Comparison of ENCODE assay signal across 8 mouse cellular contexts in genomic region chr14:20733041-20733951, GRCm38 (mm10). TPM values are rescaled to one million over a fixed set of nuclear protein-coding genes. Genes with fewer than 3 reads are reported as not detected.
DNase-seq lines count a peak whose midpoint lies in the region; ATAC-seq and TF ChIP-seq lines count a peak whose summit lies in the region.

No protein-coding gene starts in this region.

- H3K9ac ChIP-seq in kidney, embryonic 16.5 days (replicated peaks; ENCODE audit: low read length): peak overlapping the region; percentile 96
- peak overlapping the region; percentile 98 for H3K9ac ChIP-seq in heart, embryonic 13.5 days
- H3K9ac ChIP-seq in liver, embryonic 15.5 days: peak overlapping the region; percentile 96
- peak overlapping the region; percentile 96 for H3K9ac ChIP-seq in stomach, postnatal 0 days (ENCODE audit: low read length)

- no peak; the same call in 1 of the 2 replicates for ATAC-seq in kidney, embryonic 16.5 days (ENCODE audit: low FRiP score, low TSS enrichment)
- ATAC-seq in heart, embryonic 13.5 days (ENCODE audit: extremely low read depth, insufficient number of reproducible peaks, low FRiP score, low TSS enrichment): no peak
- peak; percentile 13; the same call in 1 of the 2 replicates for ATAC-seq in liver, embryonic 15.5 days (ENCODE audit: insufficient read depth)
- no peak for ATAC-seq in stomach, postnatal 0 days (ENCODE audit: low FRiP score, low TSS enrichment)

- no peak for TF ChIP-seq CTCF in bone marrow macrophage, adult 2 months (IDR thresholded peaks at IDR 0.05; ENCODE audit: low read depth, low read length)
- no peak for TF ChIP-seq CTCF in stomach, postnatal 0 days (IDR thresholded peaks at IDR 0.05; ENCODE audit: low read depth)

- no peak for TF ChIP-seq EP300 in stomach, postnatal 0 days (optimal IDR thresholded peaks at IDR 0.05)

- peak overlapping the region; percentile 88 for H3K4me2 ChIP-seq in kidney, embryonic 16.5 days (replicated peaks; ENCODE audit: low read depth, low read length)
- H3K4me2 ChIP-seq in heart, embryonic 13.5 days: peak overlapping the region; percentile 88
- H3K4me2 ChIP-seq in liver, embryonic 15.5 days: peak overlapping the region; percentile 88
- H3K4me2 ChIP-seq in stomach, postnatal 0 days (replicated peaks; ENCODE audit: low read depth): peak overlapping the region; percentile 96

- no peaks in the 10 kb centered on the region for H3K27me3 ChIP-seq in kidney, embryonic 16.5 days (ENCODE audit: insufficient read depth, low read length)
- H3K27me3 ChIP-seq in heart, embryonic 13.5 days (replicated peaks): no peaks in the 10 kb centered on the region
- H3K27me3 ChIP-seq in liver, embryonic 15.5 days: no peaks in the 10 kb centered on the region
- H3K27me3 ChIP-seq in stomach, postnatal 0 days (ENCODE audit: control insufficient read depth, insufficient read depth, low read length): no peaks in the 10 kb centered on the region

- H3K9me3 ChIP-seq in kidney, embryonic 16.5 days (ENCODE audit: low read length): no peaks in the 10 kb centered on the region
- no peaks in the 10 kb centered on the region for H3K9me3 ChIP-seq in heart, embryonic 13.5 days
- H3K9me3 ChIP-seq in liver, embryonic 15.5 days (replicated peaks): no peaks in the 10 kb centered on the region
- H3K9me3 ChIP-seq in stomach, postnatal 0 days (ENCODE audit: control insufficient read depth, low read length): no peaks in the 10 kb centered on the region

- H3K36me3 ChIP-seq in kidney, embryonic 16.5 days (ENCODE audit: insufficient read depth, low read length): peaks cover 22% of the 10 kb centered on the region
- H3K36me3 ChIP-seq in heart, embryonic 13.5 days: peaks cover 74% of the 10 kb centered on the region
- peaks cover 52% of the 10 kb centered on the region for H3K36me3 ChIP-seq in liver, embryonic 15.5 days (replicated peaks)
- peaks cover 17% of the 10 kb centered on the region for H3K36me3 ChIP-seq in stomach, postnatal 0 days (ENCODE audit: control insufficient read depth, insufficient read depth, low read length)

- TF ChIP-seq POLR2A in bone marrow macrophage, adult 2 months (IDR thresholded peaks at IDR 0.05; ENCODE audit: borderline replicate concordance, low read depth, low read length): no peak

- DNase-seq in kidney, postnatal 10 days: no peak
- no peak for DNase-seq in stomach, postnatal 0 days (ENCODE audit: low spot score)
- no peak for DNase-seq in frontal cortex, postnatal 25 days (ENCODE audit: low spot score in 2 of 2)
- no peak for DNase-seq in T-cell, adult 2 months (ENCODE audit: low spot score)

- 47% methylated on average over 12 of the region's 12 CpGs for WGBS in kidney, embryonic 16.5 days
- 36% methylated on average over 12 of the region's 12 CpGs for WGBS in heart, embryonic 13.5 days
- 14% methylated on average over 12 of the region's 12 CpGs for WGBS in liver, embryonic 15.5 days (ENCODE audit: insufficient replicate concordance)
- 32% methylated on average over 12 of the region's 12 CpGs for WGBS in stomach, postnatal 0 days

- peak overlapping the region; percentile 91; the same call in 1 of the 2 replicates for H3K27ac ChIP-seq in kidney, embryonic 16.5 days (ENCODE audit: low read length)
- H3K27ac ChIP-seq in bone marrow macrophage, adult 2 months (ENCODE audit: insufficient read depth, low read depth, low read length): peak overlapping the region; percentile 92
- peak overlapping the region; percentile 93 for H3K27ac ChIP-seq in heart, embryonic 13.5 days (replicated peaks)
- H3K27ac ChIP-seq in liver, embryonic 15.5 days (replicated peaks): peak overlapping the region; percentile 90
- H3K27ac ChIP-seq in stomach, postnatal 0 days (replicated peaks): peak overlapping the region; percentile 94

- H3K4me1 ChIP-seq in kidney, embryonic 16.5 days (ENCODE audit: insufficient read depth, low read length): peaks cover 22% of the 10 kb centered on the region
- peaks cover 35% of the 10 kb centered on the region for H3K4me1 ChIP-seq in bone marrow macrophage, adult 2 months (ENCODE audit: control insufficient read depth, insufficient read depth, low read length)
- peaks cover 50% of the 10 kb centered on the region for H3K4me1 ChIP-seq in heart, embryonic 13.5 days
- H3K4me1 ChIP-seq in liver, embryonic 15.5 days (replicated peaks): peaks cover 73% of the 10 kb centered on the region
- peaks cover 3% of the 10 kb centered on the region; the same call in 1 of the 2 replicates for H3K4me1 ChIP-seq in stomach, postnatal 0 days (replicated peaks; ENCODE audit: control insufficient read depth, insufficient read depth)

- peak overlapping the region; percentile 69 for H3K4me3 ChIP-seq in kidney, embryonic 16.5 days (ENCODE audit: low read length)
- peak overlapping the region; percentile 86 for H3K4me3 ChIP-seq in bone marrow macrophage, adult 2 months (ENCODE audit: insufficient read depth, low read length)
- peak overlapping the region; percentile 78 for H3K4me3 ChIP-seq in heart, embryonic 13.5 days
- peak overlapping the region; percentile 93 for H3K4me3 ChIP-seq in liver, embryonic 15.5 days (replicated peaks)
- H3K4me3 ChIP-seq in stomach, postnatal 0 days (ENCODE audit: low read depth, low read length): peak overlapping the region; percentile 89

RNA-seq across cellular contexts. Expression of gene Ndst2, which starts 1.1 kb away (rescaled TPM):
- 31.6 and 33.5 TPM in 2 replicates for polyA plus RNA-seq in kidney, embryonic 16.5 days (2015; fragmentation: Nextera tagmentation; extraction: Ambion mirVana)
- polyA plus RNA-seq in bone marrow macrophage, adult 2 months (2012; ENCODE audit: insufficient read depth, insufficient read length, missing spikeins): 60.1 and 63.9 TPM in 2 replicates
- polyA plus RNA-seq in heart, embryonic 13.5 days (2015; fragmentation: Nextera tagmentation; extraction: Ambion mirVana): 13.8 and 14.9 TPM in 2 replicates
- polyA plus RNA-seq in liver, embryonic 15.5 days (2015; fragmentation: Nextera tagmentation; extraction: Ambion mirVana): 16.3 and 17.5 TPM in 2 replicates
- 9.6 and 12.0 TPM in 2 replicates for polyA plus RNA-seq in stomach, postnatal 0 days (2015; fragmentation: Nextera tagmentation; extraction: Ambion mirVana)

RNA-seq across cellular contexts. Expression of gene Zswim8, which starts 25.9 kb away (rescaled TPM):
- 28.3 and 33.6 TPM in 2 replicates for polyA plus RNA-seq in kidney, embryonic 16.5 days (2015; fragmentation: Nextera tagmentation; extraction: Ambion mirVana)
- 85.9 and 94.2 TPM in 2 replicates for polyA plus RNA-seq in bone marrow macrophage, adult 2 months (2012; ENCODE audit: insufficient read depth, insufficient read length, missing spikeins)
- 23.0 and 23.4 TPM in 2 replicates for polyA plus RNA-seq in heart, embryonic 13.5 days (2015; fragmentation: Nextera tagmentation; extraction: Ambion mirVana)
- 5.0 and 5.8 TPM in 2 replicates for polyA plus RNA-seq in liver, embryonic 15.5 days (2015; fragmentation: Nextera tagmentation; extraction: Ambion mirVana)
- 13.6 and 13.7 TPM in 2 replicates for polyA plus RNA-seq in stomach, postnatal 0 days (2015; fragmentation: Nextera tagmentation; extraction: Ambion mirVana)

RNA-seq across cellular contexts. Expression of gene Chchd1, which starts 30.5 kb away (rescaled TPM):
- 161 and 171 TPM in 2 replicates for polyA plus RNA-seq in kidney, embryonic 16.5 days (2015; fragmentation: Nextera tagmentation; extraction: Ambion mirVana)
- polyA plus RNA-seq in bone marrow macrophage, adult 2 months (2012; ENCODE audit: insufficient read depth, insufficient read length, missing spikeins): 70.7 and 91.5 TPM in 2 replicates
- polyA plus RNA-seq in heart, embryonic 13.5 days (2015; fragmentation: Nextera tagmentation; extraction: Ambion mirVana): 199 and 200 TPM in 2 replicates
- 70.8 and 89.3 TPM in 2 replicates for polyA plus RNA-seq in liver, embryonic 15.5 days (2015; fragmentation: Nextera tagmentation; extraction: Ambion mirVana)
- polyA plus RNA-seq in stomach, postnatal 0 days (2015; fragmentation: Nextera tagmentation; extraction: Ambion mirVana): 145 and 159 TPM in 2 replicates

RNA-seq across cellular contexts. Expression of gene Fut11, which starts 38.5 kb away (rescaled TPM):
- 28.2 and 28.5 TPM in 2 replicates for polyA plus RNA-seq in kidney, embryonic 16.5 days (2015; fragmentation: Nextera tagmentation; extraction: Ambion mirVana)
- polyA plus RNA-seq in bone marrow macrophage, adult 2 months (2012; ENCODE audit: insufficient read depth, insufficient read length, missing spikeins): 18.5 and 19.0 TPM in 2 replicates
- polyA plus RNA-seq in heart, embryonic 13.5 days (2015; fragmentation: Nextera tagmentation; extraction: Ambion mirVana): 15.3 and 17.4 TPM in 2 replicates
- 6.3 and 7.3 TPM in 2 replicates for polyA plus RNA-seq in liver, embryonic 15.5 days (2015; fragmentation: Nextera tagmentation; extraction: Ambion mirVana)
- 13.0 and 13.7 TPM in 2 replicates for polyA plus RNA-seq in stomach, postnatal 0 days (2015; fragmentation: Nextera tagmentation; extraction: Ambion mirVana)

RNA-seq across cellular contexts. Expression of gene Sec24c, which starts 59.2 kb away (rescaled TPM):
- polyA plus RNA-seq in kidney, embryonic 16.5 days (2015; fragmentation: Nextera tagmentation; extraction: Ambion mirVana): 113 and 120 TPM in 2 replicates
- polyA plus RNA-seq in bone marrow macrophage, adult 2 months (2012; ENCODE audit: insufficient read depth, insufficient read length, missing spikeins): 64.1 and 73.0 TPM in 2 replicates
- polyA plus RNA-seq in heart, embryonic 13.5 days (2015; fragmentation: Nextera tagmentation; extraction: Ambion mirVana): 68.8 and 69.5 TPM in 2 replicates
- polyA plus RNA-seq in liver, embryonic 15.5 days (2015; fragmentation: Nextera tagmentation; extraction: Ambion mirVana): 35.3 and 40.6 TPM in 2 replicates
- polyA plus RNA-seq in stomach, postnatal 0 days (2015; fragmentation: Nextera tagmentation; extraction: Ambion mirVana): 41.4 and 42.9 TPM in 2 replicates
